Mouse (Mus musculus) MEL (cell line): ENCODE data around the gene Olfr1217. TPM values are rescaled to one million over a fixed set of nuclear protein-coding genes. Genes with fewer than 3 reads are reported as not detected.

ENCODE experiments used
- DNase-seq: peaks from one replicate; pipeline ENCODE4 v3.0.0; 2011; ENCODE audit warnings: low read depth, low spot score
- H3K27ac ChIP-seq: 2 replicates; pipeline ENCODE4 v1.5.1; 2012; ENCODE audit warnings: low read depth, mild to moderate bottlenecking, control low read depth, low read length, moderate library complexity; ENCODE audit not compliant: control insufficient read depth
- H3K27me3 ChIP-seq, 2 experiments: fragments of 150-350 bp in 1 of 2; sonication (generic) in 1 of 2; 2 replicates each; pipeline ENCODE4 v1.6.1; 2012; ENCODE audit warnings: low read length in 2 of 2, mild to moderate bottlenecking in 2 of 2, improper control_type of control experiment in 1 of 2, moderate library complexity in 1 of 2; ENCODE audit not compliant: insufficient read depth in 2 of 2, control insufficient read depth in 1 of 2
- H3K36me3 ChIP-seq, 2 experiments: 2 replicates each; pipeline ENCODE4 v1.6.1; 2012 to 2014; ENCODE audit warnings: low read length in 2 of 2, improper control_type of control experiment in 1 of 2, inconsistent platforms in 1 of 2, mild to moderate bottlenecking in 1 of 2; ENCODE audit not compliant: insufficient read depth in 2 of 2, control insufficient read depth in 1 of 2
- H3K4me1 ChIP-seq, 2 experiments: fragments of 150-350 bp in 1 of 2; sonication (generic) in 1 of 2; 2 replicates each; pipeline ENCODE4 v1.6.1; 2012; ENCODE audit warnings: low read length in 2 of 2, improper control_type of control experiment in 1 of 2, mild to moderate bottlenecking in 1 of 2; ENCODE audit not compliant: insufficient read depth in 2 of 2, control insufficient read depth in 1 of 2
- H3K4me3 ChIP-seq, 2 experiments: fragments of 150-350 bp in 1 of 2; sonication (generic) in 1 of 2; 2 replicates each; pipeline ENCODE4 v1.5.1; 2012; ENCODE audit warnings: low read depth in 2 of 2, low read length in 2 of 2, mild to moderate bottlenecking in 2 of 2, moderate library complexity in 2 of 2, control low read depth in 1 of 2, improper control_type of control experiment in 1 of 2; ENCODE audit not compliant: control insufficient read depth in 1 of 2, insufficient read depth in 1 of 2
- H3K79me2 ChIP-seq: 2 replicates; pipeline ENCODE4 v1.6.1; 2012; ENCODE audit warnings: mild to moderate bottlenecking, low read length, moderate library complexity; ENCODE audit not compliant: control insufficient read depth, poor library complexity, insufficient read depth
- H3K9ac ChIP-seq: 2 replicates; pipeline ENCODE4 v1.6.1; 2012; ENCODE audit warnings: low read depth, mild to moderate bottlenecking, control low read depth, low read length, moderate library complexity; ENCODE audit not compliant: control insufficient read depth, poor library complexity, severe bottlenecking
- H3K9me3 ChIP-seq: fragments of 150-350 bp; sonication (generic); replicated peaks from 2 replicates; pipeline ENCODE4 v1.6.1; 2012; ENCODE audit warnings: mild to moderate bottlenecking, low read length, improper control_type of control experiment, moderate library complexity; ENCODE audit not compliant: insufficient read depth
- BHLHE40 ChIP-seq: IDR thresholded peaks from 2 replicates; pipeline ENCODE4 v1.6.1; 2012; ENCODE audit warnings: low read depth, mild to moderate bottlenecking, inconsistent platforms, low read length, improper control_type of control experiment, borderline replicate concordance
- CHD1 ChIP-seq: IDR thresholded peaks from 2 replicates; pipeline ENCODE4 v1.6.1; 2012; ENCODE audit warnings: low read depth, mild to moderate bottlenecking, inconsistent platforms, low read length, improper control_type of control experiment
- CTCF ChIP-seq, 3 experiments: IDR thresholded peaks in 2 of 3; conservative IDR thresholded peaks in 1 of 3; 2 replicates each; pipeline ENCODE4 v1.5.1; 2011 to 2012; ENCODE audit warnings: low read length in 3 of 3, low read depth in 2 of 3, mild to moderate bottlenecking in 2 of 3, improper control_type of control experiment in 1 of 3, inconsistent platforms in 1 of 3, mixed read lengths in 1 of 3, moderate library complexity in 1 of 3; ENCODE audit not compliant: control insufficient read depth in 1 of 3, insufficient read depth in 1 of 3, poor library complexity in 1 of 3, severe bottlenecking in 1 of 3
- ELF1 ChIP-seq: IDR thresholded peaks from 2 replicates; pipeline ENCODE4 v1.6.1; 2014; ENCODE audit warnings: low read depth, mild to moderate bottlenecking, inconsistent platforms, low read length, improper control_type of control experiment, moderate library complexity
- EP300 ChIP-seq, 2 experiments: IDR thresholded peaks; 2 replicates each; pipeline ENCODE4 v1.6.1; 2011; ENCODE audit warnings: improper control_type of control experiment in 2 of 2, low read length in 2 of 2, low read depth in 1 of 2, mild to moderate bottlenecking in 1 of 2
- GABPA ChIP-seq: IDR thresholded peaks from 2 replicates; pipeline ENCODE4 v1.6.1; 2012; ENCODE audit warnings: low read depth, mild to moderate bottlenecking, inconsistent platforms, low read length, improper control_type of control experiment, moderate library complexity
- GATA1 ChIP-seq: IDR thresholded peaks from 2 replicates; pipeline ENCODE4 v1.6.1; 2011; ENCODE audit warnings: low read depth, low read length, improper control_type of control experiment
- HCFC1 ChIP-seq: IDR thresholded peaks from 2 replicates; pipeline ENCODE4 v1.6.1; 2012; ENCODE audit warnings: low read depth, mild to moderate bottlenecking, inconsistent platforms, low read length, improper control_type of control experiment, moderate library complexity
- MAZ ChIP-seq: IDR thresholded peaks from 2 replicates; pipeline ENCODE4 v1.6.1; 2012; ENCODE audit warnings: low read depth, mild to moderate bottlenecking, inconsistent platforms, low read length, improper control_type of control experiment
- MEF2A ChIP-seq: IDR thresholded peaks from 2 replicates; pipeline ENCODE4 v1.6.1; 2014; ENCODE audit warnings: low read depth, mild to moderate bottlenecking, inconsistent platforms, low read length, improper control_type of control experiment; ENCODE audit not compliant: poor library complexity, insufficient replicate concordance, severe bottlenecking; ENCODE audit errors: extremely low read depth
- MYC ChIP-seq: IDR thresholded peaks from 2 replicates; pipeline ENCODE4 v1.6.1; 2011; ENCODE audit warnings: low read depth, mild to moderate bottlenecking, low read length, improper control_type of control experiment, moderate library complexity
- NELFE ChIP-seq: IDR thresholded peaks from 2 replicates; pipeline ENCODE4 v1.6.1; 2011; ENCODE audit warnings: low read depth, low read length, improper control_type of control experiment
- NRF1 ChIP-seq: IDR thresholded peaks from 2 replicates; pipeline ENCODE4 v1.6.1; 2014; ENCODE audit warnings: low read depth, mild to moderate bottlenecking, inconsistent platforms, low read length, improper control_type of control experiment, moderate library complexity; ENCODE audit not compliant: poor library complexity, insufficient read depth, severe bottlenecking
- POLR2AphosphoS2 ChIP-seq: IDR thresholded peaks from 2 replicates; pipeline ENCODE4 v1.6.1; 2011; ENCODE audit warnings: low read length, improper control_type of control experiment
- POLR2AphosphoS5 ChIP-seq: IDR thresholded peaks from 2 replicates; pipeline ENCODE4 v1.6.1; 2012; ENCODE audit warnings: low read depth, borderline replicate concordance, mild to moderate bottlenecking, inconsistent platforms, low read length, moderate library complexity, mixed read lengths
- SIN3A ChIP-seq: IDR thresholded peaks from 2 replicates; pipeline ENCODE4 v1.6.1; 2012; ENCODE audit warnings: low read length, improper control_type of control experiment, inconsistent platforms
- TAL1 ChIP-seq: IDR thresholded peaks from 2 replicates; pipeline ENCODE4 v1.6.1; 2012; ENCODE audit warnings: mild to moderate bottlenecking, inconsistent platforms, low read length, moderate library complexity, mixed read lengths
- TBP ChIP-seq: IDR thresholded peaks from 2 replicates; pipeline ENCODE4 v1.8.0; 2011; ENCODE audit warnings: low read depth, low read length, improper control_type of control experiment
- TCF12 ChIP-seq: IDR thresholded peaks from 2 replicates; pipeline ENCODE4 v1.6.1; 2014; ENCODE audit warnings: low read depth, mild to moderate bottlenecking, inconsistent platforms, low read length, improper control_type of control experiment, moderate library complexity
- UBTF ChIP-seq: IDR thresholded peaks from 2 replicates; pipeline ENCODE4 v1.6.1; 2012; ENCODE audit warnings: low read depth, mild to moderate bottlenecking, inconsistent platforms, low read length, improper control_type of control experiment, moderate library complexity, borderline replicate concordance; ENCODE audit not compliant: insufficient read depth
- USF2 ChIP-seq, 2 experiments: IDR thresholded peaks; 2 replicates each; pipeline ENCODE4 v1.6.1; 2011 to 2012; ENCODE audit warnings: improper control_type of control experiment in 2 of 2, low read length in 2 of 2, borderline replicate concordance in 1 of 2, inconsistent platforms in 1 of 2, low read depth in 1 of 2, mild to moderate bottlenecking in 1 of 2; ENCODE audit not compliant: insufficient read depth in 1 of 2
- ZKSCAN1 ChIP-seq: IDR thresholded peaks from 2 replicates; pipeline ENCODE4 v1.6.1; 2012; ENCODE audit warnings: low read depth, mild to moderate bottlenecking, inconsistent platforms, low read length, improper control_type of control experiment, moderate library complexity
- ZNF384 ChIP-seq: IDR thresholded peaks from 2 replicates; pipeline ENCODE4 v1.6.1; 2012; ENCODE audit warnings: low read depth, mild to moderate bottlenecking, inconsistent platforms, low read length, improper control_type of control experiment
- polyA plus RNA-seq, 2 experiments: library from polyadenylated mRNA; stranded (reverse) in 1 of 2; unstranded in 1 of 2; fragments of >175 nt in 1 of 2; fragments of >200 nt in 1 of 2; gene quantifications; 2 replicates each; pipeline versions ENCODE4 v1.2.1 to v1.2.4; 2012; ENCODE audit warnings: low replicate concordance in 2 of 2, low read depth in 1 of 2; ENCODE audit not compliant: insufficient read length in 2 of 2, insufficient read depth in 1 of 2, missing spikeins in 1 of 2
- total RNA-seq: library from RNA; depleted of rRNA; stranded (reverse); fragments of 300-350 nt; gene quantifications from 2 replicates; pipeline ENCODE4 v1.2.3, GENCODE M21; 2012; rRNA removed

Olfr1217 gene
- total RNA-seq: not detected in 2 replicates
- polyA plus RNA-seq: under 1 TPM in 1 of 2 experiments, not detected in 1; 0.03 TPM

GRCm38 (mm10) chr2:89031965-89032364 is at the start of gene Olfr1217:
TSS of gene Olfr1217 (minus strand) at chr2:89032065.
- TF ChIP-seq MYC (no peak), MAZ (no peak), BHLHE40 (no peak), ELF1 (no peak), ZKSCAN1 (no peak), GABPA (no peak), NELFE (no peak), GATA1 (no peak), POLR2AphosphoS2 (no peak), CTCF (IDR thresholded peaks at IDR 0.05 in 2 of 3, conservative IDR thresholded peaks at IDR 0.05 in 1 of 3; ENCODE audit: control insufficient read depth in 1 of 3, insufficient read depth in 1 of 3, low read depth in 2 of 3, low read length in 3 of 3, poor library complexity in 1 of 3, severe bottlenecking in 1 of 3) (no peak), CHD1 (no peak), TBP (no peak), NRF1 (no peak), SIN3A (no peak), ZNF384 (no peak), HCFC1 (no peak), UBTF (no peak), TAL1 (no peak), POLR2AphosphoS5 (no peak)
- H3K27ac ChIP-seq: no peak within 1 kb of the TSS

DNA sequence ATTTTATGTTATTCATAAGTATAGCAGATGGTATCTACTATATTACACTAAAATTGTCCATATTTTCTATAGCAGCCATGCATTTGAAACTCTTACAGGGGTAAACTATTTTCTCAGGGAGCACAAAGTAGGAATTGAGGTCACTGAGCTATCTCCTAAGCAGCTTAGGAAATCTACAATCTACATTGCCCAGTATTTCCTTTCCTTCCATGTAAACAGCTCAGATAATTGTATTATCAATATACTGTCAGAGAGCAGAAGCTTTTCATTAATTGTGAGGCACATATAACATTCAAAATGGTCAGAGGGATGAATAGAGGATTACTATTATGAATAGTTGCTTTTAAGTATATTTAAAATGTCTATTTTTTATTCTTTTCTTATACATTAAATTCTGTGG is 49.6 kb upstream of the Olfr1217 start:
- Histone ChIP-seq H3K9me3 (no peaks in the 10 kb centered on the region), H3K9ac (no peak overlapping the region), H3K4me3 (no peak overlapping the region), H3K27me3 (no peaks in the 10 kb centered on the region), H3K4me1 (no peaks in the 10 kb centered on the region; a peak in 1 of 4 replicates), H3K79me2 (no peaks in the 10 kb centered on the region), H3K36me3 (no peaks in the 10 kb centered on the region; a peak in 1 of 4 replicates), H3K27ac (no peak overlapping the region)
- DNase-seq: no peak
- peak; percentile 73; the same call in 1 of the 2 replicates for TF ChIP-seq TCF12
- peak; percentile 20; the same call in 1 of the 2 replicates for TF ChIP-seq GATA1
- TF ChIP-seq USF2 (IDR thresholded peaks at IDR 0.05; ENCODE audit: borderline replicate concordance in 1 of 2, insufficient read depth in 1 of 2, low read depth in 1 of 2, low read length in 2 of 2): no peak
- no peak for TF ChIP-seq UBTF
- no peak for TF ChIP-seq MEF2A
- peak; percentile 54 to 73; a peak in 2 of 4 replicates for TF ChIP-seq EP300 (IDR thresholded peaks at IDR 0.05; ENCODE audit: low read depth in 1 of 2, low read length in 2 of 2)

More at GRCm38 (mm10) chr2:89031965-89032364, at the start of gene Olfr1217:
- H3K36me3 ChIP-seq: no peaks in the 10 kb centered on the region
- H3K79me2 ChIP-seq: no peaks in the 10 kb centered on the region
- H3K27me3 ChIP-seq: no peaks in the 10 kb centered on the region
- no peaks in the 10 kb centered on the region for H3K4me1 ChIP-seq
- H3K9me3 ChIP-seq: no peaks in the 10 kb centered on the region
- DNase-seq: no peak
- H3K4me3 ChIP-seq: no peak within 1 kb of the TSS
- no peak within 1 kb of the TSS for H3K9ac ChIP-seq
